Mouse (Mus musculus) ES-Bruce4 (cell line): Measurements from ENCODE around the gene Cabin1. TPM values are rescaled to one million over a fixed set of nuclear protein-coding genes. Genes with fewer than 3 reads are reported as not detected.

Experiments used
- H3K27ac ChIP-seq: 2 replicates; pipeline ENCODE4 v1.5.1; 2012; ENCODE audit warnings: low read length, inconsistent platforms; ENCODE audit not compliant: insufficient read depth
- H3K27me3 ChIP-seq: 2 replicates; pipeline ENCODE4 v1.6.1; 2012; ENCODE audit warnings: mild to moderate bottlenecking, low read length, inconsistent platforms; ENCODE audit not compliant: control insufficient read depth, poor library complexity, insufficient read depth, severe bottlenecking
- H3K36me3 ChIP-seq: 2 replicates; pipeline ENCODE4 v1.6.1; 2012; ENCODE audit warnings: inconsistent platforms, mild to moderate bottlenecking, low read length, moderate library complexity; ENCODE audit not compliant: control insufficient read depth, poor library complexity, insufficient read depth, severe bottlenecking
- H3K4me1 ChIP-seq: one replicate; pipeline ENCODE4 v1.8.1; 2011; ENCODE audit warnings: low read length; ENCODE audit not compliant: control insufficient read depth, insufficient read depth
- H3K4me3 ChIP-seq: 2 replicates; pipeline ENCODE4 v1.5.1; 2011; ENCODE audit warnings: low read depth, mild to moderate bottlenecking, low read length
- H3K9ac ChIP-seq: 2 replicates; pipeline ENCODE4 v1.6.1; 2012; ENCODE audit warnings: low read depth, mild to moderate bottlenecking, inconsistent platforms; ENCODE audit not compliant: poor library complexity, severe bottlenecking
- H3K9me3 ChIP-seq: replicated peaks from 2 replicates; pipeline ENCODE4 v1.6.1; 2012; ENCODE audit warnings: mild to moderate bottlenecking, low read length, inconsistent platforms; ENCODE audit not compliant: control insufficient read depth, poor library complexity, insufficient read depth, severe bottlenecking
- CTCF ChIP-seq: IDR thresholded peaks from one replicate; pipeline ENCODE4 v1.8.1; 2011; ENCODE audit warnings: low read depth, low read length
- EP300 ChIP-seq: IDR thresholded peaks from 2 replicates; pipeline ENCODE4 v1.6.1; 2011; ENCODE audit warnings: low read depth, low read length; ENCODE audit not compliant: insufficient read depth
- POLR2A ChIP-seq: IDR thresholded peaks from one replicate; pipeline ENCODE4 v1.8.1; 2011; ENCODE audit warnings: low read length; ENCODE audit not compliant: insufficient read depth
- polyA plus RNA-seq: library from polyadenylated mRNA; stranded (reverse); fragments of >200 nt; gene quantifications from 2 replicates; pipeline ENCODE4 v1.2.4, GENCODE M21; 2011; ENCODE audit warnings: low read depth; ENCODE audit not compliant: missing spikeins, insufficient read depth, insufficient read length

The Cabin1 gene
- 35.6 and 41.5 TPM in 2 replicates for polyA plus RNA-seq

GRCm38 (mm10) chr10:75763682-75764518 lies at the start of gene Cabin1:
Cabin1 (minus strand) TSS chr10:75764341.
- no peak for TF ChIP-seq EP300
- TF ChIP-seq POLR2A = peak; percentile 83
- no peak for TF ChIP-seq CTCF
- no peaks in the 10 kb centered on the region for H3K4me1 ChIP-seq
- no peaks in the 10 kb centered on the region for H3K9me3 ChIP-seq
- no peaks in the 10 kb centered on the region for H3K27me3 ChIP-seq
- peak within 1 kb of the TSS; percentile 41 for H3K27ac ChIP-seq
- H3K36me3 ChIP-seq = no peaks in the 10 kb centered on the region
- peak within 1 kb of the TSS; percentile 81 for H3K9ac ChIP-seq
- H3K4me3 ChIP-seq = peak within 1 kb of the TSS; percentile 66

GRCm38 (mm10) chr10:75804217-75804616 lies 40.1 kb upstream of the Cabin1 start:
- TF ChIP-seq EP300 (no peak), POLR2A (no peak), CTCF (no peak)
- Histone ChIP-seq H3K27me3 (no peaks in the 10 kb centered on the region), H3K9ac (no peak overlapping the region), H3K27ac (no peak overlapping the region), H3K4me1 (no peaks in the 10 kb centered on the region), H3K9me3 (no peaks in the 10 kb centered on the region), H3K4me3 (no peak overlapping the region), H3K36me3 (no peaks in the 10 kb centered on the region)

GRCm38 (mm10) chr10:75798176-75798696 lies 34.1 kb upstream of the Cabin1 start, which contains the start of gene Gstt1:
Gstt1 (minus strand) TSS chr10:75798584.
- H3K36me3 ChIP-seq = no peaks in the 10 kb centered on the region
- H3K27ac ChIP-seq = no peak within 1 kb of the TSS
- no peaks in the 10 kb centered on the region for H3K9me3 ChIP-seq
- H3K9ac ChIP-seq = peak within 1 kb of the TSS; percentile 30
- TF ChIP-seq CTCF = no peak
- no peak for TF ChIP-seq POLR2A
- TF ChIP-seq EP300 = no peak
- H3K27me3 ChIP-seq = no peaks in the 10 kb centered on the region
- H3K4me3 ChIP-seq = peak within 1 kb of the TSS; percentile 77
- H3K4me1 ChIP-seq = no peaks in the 10 kb centered on the region

DNA sequence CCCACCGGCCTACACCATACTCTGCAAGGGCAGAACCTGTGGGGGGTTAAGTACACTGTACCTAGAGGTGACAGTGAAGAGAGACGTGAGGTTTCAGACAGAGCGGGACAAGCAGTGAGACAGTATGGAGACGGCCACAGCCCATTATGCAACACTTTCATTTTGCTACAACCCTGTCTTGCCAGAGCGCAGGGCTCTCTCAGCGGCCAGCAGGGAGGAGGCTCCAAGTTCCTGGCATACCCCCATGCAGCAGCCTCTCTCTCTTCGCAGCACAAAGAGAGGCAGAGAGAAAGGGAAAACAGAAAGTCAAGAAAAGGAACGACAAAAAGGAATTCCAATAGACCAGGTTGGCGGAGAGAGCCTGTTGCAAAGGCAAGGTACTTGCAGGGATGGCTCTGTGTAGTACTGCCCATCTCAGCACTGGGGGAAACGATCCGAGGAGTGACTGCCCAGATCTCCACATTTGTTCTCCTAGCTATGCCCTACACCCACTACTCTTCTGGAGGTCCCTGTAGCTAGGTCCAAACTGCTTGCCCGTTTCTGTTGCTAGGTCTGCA lies 33.6 kb upstream of the Cabin1 start:
- no peaks in the 10 kb centered on the region for H3K27me3 ChIP-seq
- H3K4me3 ChIP-seq = peak overlapping the region; percentile 77
- TF ChIP-seq CTCF (no peak), POLR2A (no peak), EP300 (no peak)
- H3K36me3 ChIP-seq = no peaks in the 10 kb centered on the region
- H3K27ac ChIP-seq = no peak overlapping the region
- H3K9ac ChIP-seq = peak overlapping the region; percentile 30
- no peaks in the 10 kb centered on the region for H3K9me3 ChIP-seq
- no peaks in the 10 kb centered on the region for H3K4me1 ChIP-seq

DNA sequence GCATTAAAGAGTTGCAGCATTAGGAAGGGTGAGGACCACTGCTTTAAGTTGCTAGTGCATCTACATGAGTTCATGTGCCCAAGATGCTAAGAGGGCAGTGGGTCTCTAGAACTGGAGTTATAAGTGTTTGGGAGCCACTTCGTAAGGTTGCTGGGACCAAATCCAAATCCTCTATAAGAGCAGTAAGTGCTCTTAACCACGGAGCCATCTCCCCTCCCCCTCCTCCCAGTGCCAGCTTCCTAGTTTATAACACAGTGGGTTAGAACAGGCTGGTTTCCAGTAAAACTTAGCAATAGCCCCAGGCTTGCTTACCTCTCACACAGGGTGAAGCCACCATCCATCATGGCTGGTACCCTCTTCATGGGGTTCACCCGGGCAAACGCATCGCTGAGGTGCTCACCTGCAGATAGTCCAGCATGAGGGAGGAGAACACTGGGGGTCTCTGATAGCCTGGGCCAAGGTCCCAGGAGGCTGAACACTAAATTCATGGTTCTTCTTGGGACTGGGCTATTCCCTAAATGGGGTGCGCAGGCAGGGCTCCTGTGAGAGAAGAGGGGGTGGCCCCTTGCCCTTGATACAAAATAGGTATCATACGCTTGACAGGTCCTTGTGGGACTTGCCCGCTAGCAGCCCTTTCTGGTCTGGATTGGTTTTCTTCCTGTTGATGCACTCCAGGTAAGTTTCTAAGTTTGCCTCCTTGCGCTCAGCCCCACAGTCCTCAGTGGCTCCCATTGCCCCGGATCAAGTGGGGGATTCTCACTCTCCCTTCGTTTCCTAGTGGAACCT lies 32.8 kb upstream of the Cabin1 start:
- no peak overlapping the region for H3K27ac ChIP-seq
- peak overlapping the region; percentile 30 for H3K9ac ChIP-seq

More for the DNA sequence above, 32.8 kb upstream of the Cabin1 start:
- H3K4me3 ChIP-seq = no peak overlapping the region
- H3K9me3 ChIP-seq = no peaks in the 10 kb centered on the region
- H3K27me3 ChIP-seq = no peaks in the 10 kb centered on the region
- H3K36me3 ChIP-seq = no peaks in the 10 kb centered on the region
- no peaks in the 10 kb centered on the region for H3K4me1 ChIP-seq
- TF ChIP-seq EP300 (no peak), POLR2A (no peak), CTCF (no peak)
